Mouse (Mus musculus) thymus, postnatal 14 days (tissue): ENCODE measurements at regions not wholly inside any gene's neighbourhood (a gene's known extent, or its start where the extent isn't known, plus 50 kb on each side); places are given as distances from the start of the nearest gene placed in this dataset.
"Not testable (repeated sequence)": the region's sequence is repeated elsewhere in the genome, so short reads cannot be mapped to it uniquely, and the experiment has no call there.

Source experiments
- DNase-seq: peaks from one replicate; pipeline ENCODE4 v3.0.0; 2021

- DNase-seq, result no peak
Observed at GRCm38 (mm10) chr13:46026018-46026417, 61.2 kb upstream of the Atxn1 start.

DNA sequence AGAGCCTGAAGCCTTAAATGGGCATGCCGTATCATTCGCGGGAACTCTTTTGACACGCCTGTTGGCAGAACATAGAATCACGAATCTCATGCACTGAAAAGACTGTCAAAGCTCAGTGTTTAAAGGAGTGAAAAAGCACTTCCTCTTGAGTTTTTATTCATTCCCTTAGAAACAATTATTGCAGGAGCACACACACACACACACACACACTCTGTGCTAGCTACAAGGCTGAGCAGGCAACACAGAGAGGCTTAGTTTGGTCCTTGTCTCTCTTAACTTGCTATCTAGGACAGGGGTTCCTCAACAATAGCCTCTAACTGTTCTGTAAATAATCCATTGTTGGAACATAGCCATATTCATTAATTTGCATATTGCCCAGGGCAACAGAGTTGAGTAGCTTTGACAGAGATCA lies 58.8 kb upstream of the Atxn1 start:
- DNase-seq, result no peak

- no peak for DNase-seq
Observed at GRCm38 (mm10) chr13:46023187-46023586, 58.4 kb upstream of the Atxn1 start.

DNA sequence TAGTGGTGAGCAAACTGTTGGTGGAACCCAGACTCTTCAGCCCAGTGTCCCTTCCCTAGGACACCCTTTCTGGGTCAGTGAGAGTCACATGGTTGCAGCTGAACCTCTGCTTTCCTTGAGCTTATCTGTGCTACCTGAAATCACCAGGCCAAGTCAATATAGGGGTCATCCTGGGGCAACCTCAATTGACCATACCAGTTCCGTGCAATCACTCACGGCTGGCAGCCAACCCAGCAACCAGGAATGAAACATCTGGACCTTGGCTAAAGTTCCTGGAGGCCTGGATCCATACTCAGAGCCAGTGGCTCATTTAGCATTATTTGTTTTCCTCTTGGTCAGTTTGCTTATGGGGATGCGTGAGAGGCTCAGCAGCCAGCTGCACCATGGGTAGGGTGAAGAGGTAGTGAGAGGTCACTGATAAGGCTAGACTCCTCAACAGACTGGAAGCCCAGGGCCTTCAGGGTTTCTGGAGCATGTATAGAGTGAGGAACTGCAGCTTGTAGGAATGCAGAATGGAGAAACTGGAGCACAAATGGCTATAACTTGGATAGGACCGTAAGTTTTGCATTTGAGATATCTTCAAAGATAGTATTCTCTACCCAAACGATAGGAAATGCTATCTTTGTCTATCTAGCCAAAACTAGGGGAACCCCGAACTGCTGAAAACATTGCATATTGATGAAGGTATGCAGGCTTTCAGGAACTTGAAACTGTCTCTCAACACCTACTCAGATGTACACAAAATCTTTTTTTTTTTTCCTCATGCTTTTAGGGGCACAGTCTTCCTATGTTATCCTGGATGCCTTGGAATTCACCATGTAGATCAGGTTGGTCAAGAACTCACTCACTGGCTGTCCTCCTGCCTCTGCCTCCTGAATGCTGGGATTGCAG lies 56.4 kb upstream of the Atxn1 start:
- no peak for DNase-seq

DNA sequence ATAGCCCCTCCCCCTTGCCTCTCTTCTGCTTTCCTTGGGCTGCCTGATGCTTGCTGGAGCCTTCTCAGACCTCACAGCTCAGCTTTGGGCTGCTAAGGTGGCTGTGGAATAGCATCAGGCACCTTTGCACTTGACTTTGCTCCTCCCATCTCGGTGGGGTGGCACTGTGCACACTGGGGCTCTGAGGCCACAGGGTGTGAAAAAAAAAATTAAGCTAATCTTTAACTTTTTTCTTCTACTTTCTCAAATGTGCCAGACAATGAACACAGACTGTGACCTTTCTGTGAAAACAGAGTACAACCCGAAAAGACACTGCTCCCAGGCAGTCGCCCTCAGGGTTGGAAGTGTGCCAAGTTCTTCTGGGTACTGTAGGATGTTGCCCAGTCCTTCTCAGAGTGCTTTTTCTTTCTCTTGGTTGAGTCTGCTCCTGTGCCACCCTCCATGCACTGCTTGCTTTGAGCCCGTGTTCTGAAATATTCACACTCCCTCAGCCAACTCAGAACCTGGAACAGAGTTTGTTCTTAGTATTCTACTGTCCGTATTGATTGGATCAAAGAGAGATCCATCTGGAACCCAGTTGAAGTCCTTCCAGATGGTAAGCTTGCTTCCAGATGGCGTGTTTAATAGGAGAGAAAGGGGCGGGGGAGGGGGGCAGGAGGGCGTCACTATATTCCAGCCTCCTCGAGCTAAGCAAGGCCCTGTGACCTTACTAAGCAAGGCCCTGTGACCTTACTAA lies 54.8 kb upstream of the Atxn1 start:
- DNase-seq, result no peak

DNA sequence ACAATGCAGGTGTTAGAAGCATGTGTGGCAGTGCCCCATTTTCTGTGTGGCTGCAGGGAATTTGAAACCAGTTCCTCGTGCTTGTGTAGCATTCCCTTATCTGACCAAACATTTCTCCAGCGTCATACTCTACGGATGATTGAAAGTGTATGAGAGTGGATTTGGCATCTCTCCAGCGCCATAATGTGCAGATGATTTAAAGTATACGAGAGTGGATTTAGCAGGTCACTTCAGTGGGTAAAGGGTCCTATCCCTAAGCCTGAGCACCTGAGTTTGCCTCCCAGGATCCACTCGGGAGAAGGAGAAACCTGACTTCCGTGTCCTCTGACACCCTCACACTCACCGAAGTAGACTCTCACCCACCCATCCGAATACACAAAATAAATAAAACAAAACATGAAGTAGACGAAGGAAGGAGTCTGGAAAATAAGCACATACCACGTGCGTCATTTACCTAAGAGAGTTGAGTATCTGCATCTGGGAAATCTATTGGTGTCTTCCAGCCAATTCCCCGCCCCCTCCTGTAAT lies 54.2 kb upstream of the Atxn1 start:
- no peak for DNase-seq

GRCm38 (mm10) chr13:46017742-46018141 lies 52.9 kb upstream of the Atxn1 start:
- DNase-seq, result no peak

- DNase-seq, result not testable (repeated sequence)
Observed at GRCm38 (mm10) chr13:46017011-46017410, 52.2 kb upstream of the Atxn1 start.

DNA sequence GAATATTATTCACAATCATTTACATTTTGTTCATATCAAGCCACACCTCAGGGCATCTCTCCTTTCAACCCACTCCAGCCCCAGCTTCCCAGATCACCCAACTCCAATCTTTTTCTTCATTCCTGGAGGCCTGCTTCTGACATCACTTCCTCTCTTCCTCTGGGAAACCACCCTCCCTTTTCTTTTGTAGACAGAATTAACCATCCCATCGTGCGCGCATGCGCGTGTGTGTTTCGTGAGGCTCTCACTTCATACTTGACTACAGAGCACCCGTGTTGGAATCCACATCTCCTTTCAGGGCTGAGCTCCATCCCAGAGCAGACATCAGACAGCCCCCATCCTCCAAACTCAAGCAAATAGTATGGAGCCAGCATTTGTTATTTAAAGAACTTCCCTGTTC lies 50.4 kb upstream of the Atxn1 start:
- DNase-seq, result no peak

DNA sequence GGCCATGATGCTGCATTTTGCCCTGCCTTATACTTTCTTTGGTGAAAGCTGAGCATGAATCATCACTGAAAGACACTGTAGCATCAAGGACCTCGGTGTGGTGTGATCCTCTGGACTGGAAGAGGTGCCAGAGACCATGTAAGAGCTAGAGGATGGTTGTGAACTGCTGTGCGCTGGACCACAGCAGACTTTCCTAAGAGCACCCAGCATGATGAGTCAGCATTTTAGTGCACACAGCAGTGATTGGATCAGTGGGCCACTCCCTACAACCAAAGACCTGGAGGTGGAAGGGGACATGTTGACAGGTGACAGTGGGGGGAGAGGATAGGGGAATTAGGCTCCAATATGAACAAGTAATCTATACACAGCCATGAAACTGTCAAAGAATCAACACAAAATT lies 49.8 kb upstream of the Atxn1 start:
- DNase-seq, result no peak
